Mouse (Mus musculus): ENCODE measurements at regions not wholly inside any gene's neighbourhood (a gene's known extent, or its start where the extent isn't known, plus 50 kb on each side); places are given as distances from the start of the nearest gene placed in this dataset.

GRCm38 (mm10) chr12:15998331-15998730 lies 181.6 kb upstream of the Trib2 start:
- DNase-seq (ENCODE audit: extremely low spot score in 1 of 2, low spot score in 1 of 2) = no peak

- DNase-seq (ENCODE audit: extremely low spot score in 1 of 2, low spot score in 1 of 2) = no peak
Observed at GRCm38 (mm10) chr12:15993866-15994265, 177.1 kb upstream of the Trib2 start.

- DNase-seq (ENCODE audit: extremely low spot score in 1 of 2, low spot score in 1 of 2) = no peak
Observed at GRCm38 (mm10) chr12:15986351-15986750, 169.6 kb upstream of the Trib2 start.

- DNase-seq (ENCODE audit: extremely low spot score in 1 of 2, low spot score in 1 of 2) = no peak
Observed at GRCm38 (mm10) chr12:15985649-15986048, 168.9 kb upstream of the Trib2 start.

GRCm38 (mm10) chr12:15983591-15984300 lies 167.0 kb upstream of the Trib2 start:
- no peak for DNase-seq (ENCODE audit: extremely low spot score in 1 of 2, low spot score in 1 of 2)

GRCm38 (mm10) chr12:15981741-15982140 lies 165.0 kb upstream of the Trib2 start:
- no peak for DNase-seq (ENCODE audit: extremely low spot score in 1 of 2, low spot score in 1 of 2)

GRCm38 (mm10) chr12:15979233-15979632 lies 162.5 kb upstream of the Trib2 start:
- no peak for DNase-seq (ENCODE audit: extremely low spot score in 1 of 2, low spot score in 1 of 2)

GRCm38 (mm10) chr12:15971786-15972185 lies 155.1 kb upstream of the Trib2 start:
- DNase-seq (ENCODE audit: extremely low spot score in 1 of 2, low spot score in 1 of 2) = no peak

- DNase-seq (ENCODE audit: extremely low spot score in 1 of 2, low spot score in 1 of 2) = no peak
Observed at GRCm38 (mm10) chr12:15970262-15970661, 153.5 kb upstream of the Trib2 start.

GRCm38 (mm10) chr12:15967550-15968102 lies 150.9 kb upstream of the Trib2 start:
- no peak for DNase-seq (ENCODE audit: extremely low spot score in 1 of 2, low spot score in 1 of 2)

- no peak for DNase-seq (ENCODE audit: extremely low spot score in 1 of 2, low spot score in 1 of 2)
Observed at GRCm38 (mm10) chr12:15966631-15967030, 149.9 kb upstream of the Trib2 start.

GRCm38 (mm10) chr12:15965921-15966320 lies 149.2 kb upstream of the Trib2 start:
- no peak for DNase-seq (ENCODE audit: extremely low spot score in 1 of 2, low spot score in 1 of 2)

GRCm38 (mm10) chr12:15964073-15964472 lies 147.4 kb upstream of the Trib2 start:
- DNase-seq (ENCODE audit: extremely low spot score in 1 of 2, low spot score in 1 of 2) = no peak

GRCm38 (mm10) chr12:15961834-15962233 lies 145.1 kb upstream of the Trib2 start:
- no peak for DNase-seq (ENCODE audit: extremely low spot score in 1 of 2, low spot score in 1 of 2)

- no peak for DNase-seq (ENCODE audit: extremely low spot score in 1 of 2, low spot score in 1 of 2)
Observed at GRCm38 (mm10) chr12:15937443-15938237, 120.9 kb upstream of the Trib2 start.

GRCm38 (mm10) chr12:15932067-15932466 lies 115.3 kb upstream of the Trib2 start:
- no peak for DNase-seq (ENCODE audit: extremely low spot score in 1 of 2, low spot score in 1 of 2)

- DNase-seq (ENCODE audit: extremely low spot score in 1 of 2, low spot score in 1 of 2) = no peak
Observed at GRCm38 (mm10) chr12:15931535-15931934, 114.8 kb upstream of the Trib2 start.

- DNase-seq (ENCODE audit: extremely low spot score in 1 of 2, low spot score in 1 of 2) = no peak
Observed at GRCm38 (mm10) chr12:15930155-15930554, 113.4 kb upstream of the Trib2 start.

GRCm38 (mm10) chr12:15929541-15929940 lies 112.8 kb upstream of the Trib2 start:
- no peak for DNase-seq (ENCODE audit: extremely low spot score in 1 of 2, low spot score in 1 of 2)

GRCm38 (mm10) chr12:15918291-15918690 lies 101.6 kb upstream of the Trib2 start:
- no peak for DNase-seq (ENCODE audit: extremely low spot score in 1 of 2, low spot score in 1 of 2)

- DNase-seq (ENCODE audit: extremely low spot score in 1 of 2, low spot score in 1 of 2) = no peak
Observed at GRCm38 (mm10) chr12:15912959-15913358, 96.2 kb upstream of the Trib2 start.

GRCm38 (mm10) chr12:15912491-15912890 lies 95.8 kb upstream of the Trib2 start:
- no peak for DNase-seq (ENCODE audit: extremely low spot score in 1 of 2, low spot score in 1 of 2)
